Mouse (Mus musculus) cerebellum, adult 2 months (tissue): ENCODE measurements around the gene Tat. TPM values are rescaled to one million over a fixed set of nuclear protein-coding genes. Genes with fewer than 3 reads are reported as not detected.

ENCODE experiments used
- DNase-seq, 2 experiments: peaks; one replicate each; pipeline ENCODE4 v3.0.0; 2021
- H3K27ac ChIP-seq: fragments of 200-500 bp; 2 replicates; pipeline ENCODE4 v1.5.1; 2012; ENCODE audit warnings: low read length, control low read depth, inconsistent platforms; ENCODE audit not compliant: insufficient read depth
- H3K27me3 ChIP-seq: fragments of 200-500 bp; 2 replicates; pipeline ENCODE4 v1.6.1; 2012; ENCODE audit warnings: inconsistent platforms, mild to moderate bottlenecking, low read length, moderate library complexity; ENCODE audit not compliant: control insufficient read depth, insufficient read depth
- H3K4me1 ChIP-seq: fragments of 200-500 bp; 2 replicates; pipeline ENCODE4 v1.6.1; 2011; ENCODE audit warnings: low read length; ENCODE audit not compliant: control insufficient read depth, insufficient read depth
- H3K4me3 ChIP-seq: fragments of 200-500 bp; replicated peaks from 2 replicates; pipeline ENCODE3; 2011; ENCODE audit warnings: mild to moderate bottlenecking, low read depth, low read length, control low read depth; ENCODE audit not compliant: insufficient read depth
- CTCF ChIP-seq: fragments of 200-500 bp; IDR thresholded peaks from 2 replicates; pipeline ENCODE4 v1.5.1; 2011; ENCODE audit warnings: low read depth, mild to moderate bottlenecking, control low read depth, low read length, moderate library complexity, borderline replicate concordance; ENCODE audit not compliant: insufficient read depth
- POLR2A ChIP-seq: fragments of 200-500 bp; IDR thresholded peaks from 2 replicates; pipeline ENCODE4 v1.6.1; 2011; ENCODE audit warnings: low read length, control low read depth, borderline replicate concordance; ENCODE audit not compliant: insufficient read depth
- WGBS: fragments of 180-500 bp; shearing (Covaris S2); methylation state at CpG from one replicate; pipeline ENCODE4 v1.1.7; 2018; 5-methylcytosine and 5-hydroxymethylcytosine counted together
- polyA plus RNA-seq: library from polyadenylated mRNA; depleted of rRNA; stranded (reverse); fragments of >200 nt; gene quantifications from 2 replicates; pipeline ENCODE4 v1.2.3, GENCODE M21; 2012; rRNA removed

Tat gene
- polyA plus RNA-seq, 1 experiment = not detected

- Histone ChIP-seq H3K27me3 (no peaks in the 10 kb centered on the region), H3K4me1 (no peaks in the 10 kb centered on the region), H3K4me3 (no peak overlapping the region), H3K27ac (no peak overlapping the region; the same call in 1 of the 2 replicates)
- TF ChIP-seq CTCF = no peak
- TF ChIP-seq POLR2A = no peak
- peak in 1 of 2 experiments; percentile 4 for DNase-seq
- 74% methylated on average over 4 of the region's 4 CpGs for WGBS
Observed at GRCm38 (mm10) chr8:110034331-110034730, 44.1 kb downstream of the Tat start.

- no peaks in the 10 kb centered on the region for H3K27me3 ChIP-seq
- no peaks in the 10 kb centered on the region for H3K4me1 ChIP-seq
- 7% methylated on average over 2 of the region's 2 CpGs for WGBS
- H3K27ac ChIP-seq = no peak overlapping the region
- TF ChIP-seq POLR2A (no peak), CTCF (no peak)
- DNase-seq = no peak
- no peak overlapping the region for H3K4me3 ChIP-seq
Observed at GRCm38 (mm10) chr8:110036156-110036555, 45.9 kb downstream of the Tat start.

- Histone ChIP-seq H3K27ac (no peak overlapping the region), H3K27me3 (no peaks in the 10 kb centered on the region), H3K4me1 (no peaks in the 10 kb centered on the region), H3K4me3 (no peak overlapping the region)
- TF ChIP-seq POLR2A (no peak), CTCF (no peak)
- WGBS = 43% methylated on average over 7 of the region's 7 CpGs
- DNase-seq = no peak
Observed at GRCm38 (mm10) chr8:110039216-110039615, 49.0 kb downstream of the Tat start.

DNA sequence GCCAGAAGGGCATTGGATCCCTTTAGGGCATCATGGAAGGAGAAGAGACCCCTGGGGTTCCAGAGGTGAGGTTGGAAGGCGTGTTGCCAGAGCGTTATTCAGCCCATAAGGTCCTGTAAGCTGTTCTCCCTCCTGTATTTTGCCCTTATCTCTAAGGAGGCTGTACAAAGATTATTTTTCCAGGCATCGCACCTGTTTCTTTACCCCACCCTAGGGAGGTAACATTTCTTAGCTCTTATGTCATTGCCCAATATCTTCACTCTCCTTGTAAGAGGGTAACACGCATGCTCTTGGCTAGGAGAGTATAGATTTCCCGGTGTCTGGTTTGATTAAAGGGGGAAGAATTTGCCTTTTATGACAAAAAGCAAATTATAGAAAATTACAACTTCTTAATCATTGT, 49.4 kb downstream of the Tat start, which contains the start of gene Chst4:
Chst4 (minus strand) TSS at position 82 of the 400 bp plus-strand sequence.
- WGBS = 88% methylated on average over 5 of the region's 5 CpGs
- Histone ChIP-seq H3K27me3 (no peaks in the 10 kb centered on the region), H3K27ac (no peak within 1 kb of the TSS), H3K4me1 (no peaks in the 10 kb centered on the region), H3K4me3 (no peak within 1 kb of the TSS)
- no peak for DNase-seq
- TF ChIP-seq CTCF (no peak), POLR2A (no peak)

- no peaks in the 10 kb centered on the region for H3K27me3 ChIP-seq
- no peaks in the 10 kb centered on the region for H3K4me1 ChIP-seq
- no peak for DNase-seq
- no peak overlapping the region for H3K27ac ChIP-seq
- no peak overlapping the region for H3K4me3 ChIP-seq
- TF ChIP-seq POLR2A (no peak), CTCF (no peak)
- 75% methylated on average over 4 of the region's 4 CpGs for WGBS
Observed at GRCm38 (mm10) chr8:110040509-110040908, 50.3 kb downstream of the Tat start.

Other genes with a start within 250 kb of the Tat start
- gene Ap1g1, start 211.9 kb upstream of the Tat start, polyA plus RNA-seq = 74.4 and 80.0 TPM in 2 replicates
- gene Phlpp2, start 121.9 kb upstream of the Tat start, polyA plus RNA-seq = 19.2 TPM in 2 replicates
- gene Marveld3, start 28.2 kb upstream of the Tat start, polyA plus RNA-seq = 0.21 and 0.33 TPM in 2 replicates
- gene Chst4, start 49.3 kb downstream of the Tat start, polyA plus RNA-seq = not detected in 2 replicates
- gene Zfp612, start 89.3 kb downstream of the Tat start, polyA plus RNA-seq = 41.3 and 41.9 TPM in 2 replicates
- gene Gm21964, start 110.8 kb downstream of the Tat start, polyA plus RNA-seq = not detected in 2 replicates
- gene Gm17720, start 112.3 kb downstream of the Tat start, polyA plus RNA-seq = not detected in 2 replicates
- 542 and 550 TPM in 2 replicates for gene Calb2, start 177.8 kb downstream of the Tat start, polyA plus RNA-seq
- 13.2 and 13.8 TPM in 2 replicates for gene Cmtr2, start 225.2 kb downstream of the Tat start, polyA plus RNA-seq